Mouse (Mus musculus) adrenal gland, adult 18-20 months (tissue): Measurements from ENCODE around the gene Prkce. TPM values are rescaled to one million over a fixed set of nuclear protein-coding genes. Genes with fewer than 3 reads are reported as not detected.
A peak's percentile ranks its signal among the peaks of the same experiment; 100 is the strongest.

Experiments
- DNase-seq, 2 experiments: peaks; one replicate each; pipeline ENCODE4 v3.0.0; 2021 to 2022; ENCODE audit warnings: low spot score in 2 of 2
- total RNA-seq, 2 experiments: library from RNA; stranded (reverse); gene quantifications; 1 replicate in 1 of 2; 2 replicates in 1 of 2; pipeline ENCODE4 v1.2.3; 2021

The Prkce gene
- total RNA-seq, 2 experiments from 2014 or later: 17.5 to 22.9 TPM

GRCm38 (mm10) chr17:86505183-86505631, 337.6 kb downstream of the Prkce start, which contains the start of gene Gm10309:
Gene Gm10309 (minus strand): TSS chr17:86505232.
- DNase-seq: peak in 1 of 2 experiments; percentile 42

DNA sequence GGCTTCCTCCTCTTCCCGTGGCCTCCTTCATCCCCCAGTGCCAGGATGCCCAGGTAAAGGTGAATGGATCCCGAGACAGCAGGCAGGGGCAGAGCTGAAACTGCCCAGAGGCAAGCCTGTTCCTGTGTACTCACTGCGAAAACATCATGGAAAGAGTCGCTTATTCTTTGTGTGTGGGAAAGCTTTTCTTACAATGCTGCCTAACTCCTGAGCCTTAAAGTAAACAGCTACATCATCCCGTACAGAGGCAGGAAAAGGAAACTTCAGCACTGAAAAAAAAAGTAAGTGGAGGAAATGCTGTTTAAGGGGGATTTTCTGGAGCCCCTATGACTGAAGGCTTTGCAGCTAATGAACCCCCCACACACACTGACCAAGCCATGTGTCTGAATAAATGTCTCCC, 339.3 kb downstream of the Prkce start:
- DNase-seq: no peak

GRCm38 (mm10) chr17:86507342-86508211, 340.0 kb downstream of the Prkce start:
- peak in 1 of 2 experiments; percentile 30 for DNase-seq

- DNase-seq: no peak
These were observed 340.6 kb downstream of the Prkce start for GRCm38 (mm10) chr17:86508212-86508490.

DNA sequence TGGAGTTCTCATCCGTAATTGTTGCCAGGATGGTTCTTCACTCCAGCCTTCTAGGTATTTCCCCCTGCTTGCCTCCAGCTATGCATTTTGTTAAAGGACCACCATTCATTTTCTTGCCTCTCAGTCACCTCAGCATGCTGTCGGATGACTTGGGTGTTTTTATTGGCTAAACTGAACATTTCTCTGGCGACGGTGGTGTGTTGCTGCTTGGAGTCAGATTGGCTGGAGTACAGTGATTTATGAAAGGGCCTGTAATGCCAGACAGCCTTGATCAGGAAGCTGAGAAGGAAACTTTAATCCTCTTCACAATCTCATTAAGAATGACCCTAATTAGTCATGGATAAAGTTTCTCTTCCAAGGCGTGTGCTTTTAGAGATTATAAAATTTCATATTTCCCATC, 342.3 kb downstream of the Prkce start:
- no peak for DNase-seq

DNA sequence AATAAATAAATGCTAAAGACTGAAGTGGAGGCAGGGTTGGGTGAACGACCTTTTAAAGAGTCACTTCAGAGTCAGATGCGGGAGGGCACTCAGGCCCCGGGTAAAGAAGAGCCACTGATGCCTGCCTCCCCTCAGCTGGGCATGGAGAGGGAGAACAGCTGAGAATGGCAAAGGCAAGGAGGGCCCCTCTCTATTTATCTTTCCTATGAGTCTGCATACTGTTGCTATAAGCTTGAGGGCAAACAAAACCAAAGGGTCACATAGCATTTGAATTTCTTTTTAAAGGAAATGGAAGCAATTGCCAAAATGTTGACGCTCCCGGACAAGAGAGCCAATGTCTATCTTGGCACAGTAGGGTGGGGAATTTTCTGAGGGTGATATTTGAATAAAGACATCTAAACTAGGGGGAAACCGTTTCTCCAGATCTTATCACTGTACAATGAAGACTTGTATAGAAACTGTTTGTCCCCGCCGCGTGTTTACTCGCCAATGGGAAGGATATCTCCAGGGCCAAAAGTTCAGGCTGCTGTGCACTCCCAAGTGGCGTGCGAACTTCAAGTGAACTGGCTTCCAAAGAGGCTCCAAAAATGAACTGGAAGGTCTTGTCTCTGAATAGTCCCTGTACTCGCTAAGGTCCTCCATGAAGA, 347.5 kb downstream of the Prkce start:
- DNase-seq: no peak

DNA sequence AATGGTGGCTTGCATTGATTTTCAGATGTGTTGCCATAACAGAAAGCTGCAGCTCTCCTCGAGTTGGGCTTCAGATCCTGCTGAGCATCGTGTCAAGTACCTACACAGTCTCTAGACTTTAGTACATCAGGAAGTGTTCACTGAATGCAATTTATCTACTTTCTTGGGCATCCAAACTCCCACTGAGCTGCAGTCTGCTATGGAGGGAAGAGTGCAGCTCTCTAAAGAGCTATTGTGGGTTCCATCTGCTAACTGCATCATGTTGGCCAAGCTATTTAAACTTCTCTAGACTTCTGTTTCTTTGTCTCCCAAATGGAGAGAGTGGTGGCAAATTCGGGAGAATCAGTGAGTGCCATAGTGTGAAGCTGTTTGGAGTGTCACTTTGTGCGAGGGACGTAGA, 349.0 kb downstream of the Prkce start:
- DNase-seq: no peak

DNA sequence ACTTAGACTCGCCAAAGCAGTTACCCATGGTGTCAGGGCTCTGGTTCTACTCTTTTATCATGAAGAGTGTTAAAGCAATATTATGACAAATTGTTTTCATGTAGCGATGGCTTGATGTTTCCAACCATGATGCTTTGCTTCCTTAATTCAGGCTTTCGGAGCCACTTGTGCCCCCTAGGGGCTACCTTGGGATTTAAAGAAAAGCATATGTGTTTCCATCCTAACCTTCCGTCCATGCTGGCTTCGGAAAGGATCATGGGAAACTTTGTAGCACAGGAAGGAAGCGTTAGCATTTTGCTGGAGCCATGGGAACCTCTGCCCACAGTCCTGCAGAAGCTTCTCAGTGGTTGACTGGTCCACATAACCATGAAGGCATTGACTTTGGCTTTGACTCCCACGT, 351.0 kb downstream of the Prkce start:
- no peak for DNase-seq

DNA sequence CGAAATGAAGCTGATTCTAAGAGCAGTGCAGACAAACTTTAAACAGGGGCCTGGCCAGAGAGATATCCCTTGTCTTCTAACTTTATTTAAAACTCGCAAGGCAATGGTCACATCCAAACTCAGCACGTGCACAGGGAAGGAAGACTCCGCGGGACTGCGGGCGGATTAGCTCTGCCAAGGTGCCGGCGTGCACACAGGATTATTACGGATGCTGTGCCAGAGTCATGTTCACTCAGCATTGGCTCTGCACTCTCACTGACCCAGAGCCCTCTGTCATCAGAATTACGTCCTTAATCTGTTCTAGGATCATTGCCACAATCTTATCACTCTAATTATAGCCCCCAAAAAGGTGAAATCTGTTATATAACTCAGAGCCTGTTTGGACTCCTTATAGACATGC, 353.7 kb downstream of the Prkce start:
- DNase-seq: no peak

DNA sequence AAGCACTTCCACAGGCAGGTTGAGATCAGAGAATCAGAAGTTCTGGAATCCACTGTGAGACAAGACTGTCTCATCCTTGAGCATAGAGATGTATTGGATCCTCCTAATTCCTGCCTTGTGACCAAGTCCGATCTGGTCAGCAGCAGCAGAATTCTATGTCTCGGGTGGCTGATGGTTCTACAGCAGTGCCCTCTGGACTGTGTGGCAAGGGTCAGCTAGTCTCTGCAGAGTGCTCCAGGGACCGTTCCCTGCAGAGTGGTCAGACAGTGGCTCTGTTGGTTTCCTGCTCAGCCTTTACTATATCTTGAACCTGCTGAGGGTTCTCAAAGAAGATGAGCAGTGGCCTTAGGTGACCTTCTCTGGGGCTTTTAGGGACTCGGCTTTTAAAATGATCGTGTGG, 355.1 kb downstream of the Prkce start:
- no peak for DNase-seq

DNA sequence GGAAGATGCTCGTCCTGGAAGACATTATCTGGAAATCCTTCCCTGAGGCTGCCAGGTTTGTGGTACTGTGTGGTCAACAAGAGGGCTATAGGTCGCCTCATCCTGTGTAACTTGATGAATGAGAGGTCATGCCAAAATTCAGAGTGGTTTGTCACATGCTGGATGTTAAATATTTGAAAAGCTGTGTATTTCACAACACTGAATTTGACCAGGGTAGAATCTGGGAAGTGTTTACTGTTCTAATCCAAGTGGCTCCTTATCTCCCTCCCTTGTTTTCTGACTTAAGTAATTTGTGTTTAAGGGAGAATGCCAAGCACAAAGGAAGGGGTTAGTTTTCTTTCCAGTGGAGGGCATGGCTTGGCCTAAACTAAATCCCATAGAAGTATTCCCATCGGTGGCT, 355.8 kb downstream of the Prkce start:
- no peak for DNase-seq

GRCm38 (mm10) chr17:86523843-86524242, 356.3 kb downstream of the Prkce start:
- no peak for DNase-seq

DNA sequence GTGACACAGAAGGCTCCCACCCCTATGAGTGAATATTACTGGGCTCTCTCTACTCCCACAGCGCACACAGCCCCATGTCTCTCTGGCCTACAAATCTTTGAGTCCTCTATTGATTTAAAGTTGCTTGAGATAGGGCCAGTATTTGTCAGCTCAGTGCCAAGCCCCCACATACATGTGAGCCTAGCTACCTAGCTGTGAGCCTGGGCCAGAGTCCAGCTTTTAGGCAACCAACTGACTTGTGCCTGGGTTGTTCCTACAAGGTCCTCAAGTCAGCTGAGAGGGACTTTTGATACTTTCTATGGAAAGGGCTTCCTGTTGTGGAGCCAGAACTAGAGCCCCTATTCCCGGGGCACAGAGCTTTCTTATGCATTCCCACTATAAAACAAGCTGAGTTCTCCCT, 357.5 kb downstream of the Prkce start:
- DNase-seq: no peak

DNA sequence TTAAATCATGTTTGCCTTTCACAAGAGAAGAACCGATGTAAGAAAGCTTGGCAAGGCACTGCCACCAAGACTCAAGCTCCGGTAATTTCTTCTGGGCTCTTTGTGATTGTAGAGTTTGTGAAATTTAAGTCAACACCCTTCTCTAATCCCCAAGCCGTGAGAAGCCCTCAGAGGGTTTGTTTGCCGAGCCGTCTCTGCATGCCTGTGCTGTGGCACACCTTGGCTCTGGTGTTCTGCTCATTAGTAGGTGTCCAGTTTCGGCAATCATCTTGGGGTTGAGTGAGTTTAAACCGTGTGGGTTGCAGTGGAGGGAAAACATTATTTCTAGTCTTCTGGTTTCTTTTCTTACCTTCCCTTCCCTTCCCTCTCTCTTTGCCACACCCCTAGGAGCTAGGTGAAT, 358.4 kb downstream of the Prkce start:
- no peak for DNase-seq

GRCm38 (mm10) chr17:86527298-86527697, 359.7 kb downstream of the Prkce start:
- DNase-seq: no peak

DNA sequence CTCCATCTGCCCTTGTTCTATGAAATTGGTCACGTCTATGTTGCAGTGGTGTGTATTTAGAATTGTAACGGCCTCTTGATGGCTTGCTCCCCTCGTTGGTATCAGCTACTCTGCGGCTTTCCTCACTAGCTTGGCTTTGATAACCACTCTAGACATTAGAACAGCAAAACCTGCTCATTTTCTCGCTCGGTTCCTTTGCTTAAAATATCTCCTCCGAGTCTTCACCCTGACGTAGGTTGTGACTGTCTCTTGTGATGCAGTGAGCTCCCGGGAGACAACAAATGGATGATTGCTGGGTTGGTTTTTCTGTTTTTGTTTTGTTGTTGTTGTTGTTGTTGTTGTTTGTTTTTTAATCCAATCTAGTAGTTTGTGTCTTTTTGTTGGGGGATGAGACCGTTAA, 361.4 kb downstream of the Prkce start:
- no peak for DNase-seq

DNA sequence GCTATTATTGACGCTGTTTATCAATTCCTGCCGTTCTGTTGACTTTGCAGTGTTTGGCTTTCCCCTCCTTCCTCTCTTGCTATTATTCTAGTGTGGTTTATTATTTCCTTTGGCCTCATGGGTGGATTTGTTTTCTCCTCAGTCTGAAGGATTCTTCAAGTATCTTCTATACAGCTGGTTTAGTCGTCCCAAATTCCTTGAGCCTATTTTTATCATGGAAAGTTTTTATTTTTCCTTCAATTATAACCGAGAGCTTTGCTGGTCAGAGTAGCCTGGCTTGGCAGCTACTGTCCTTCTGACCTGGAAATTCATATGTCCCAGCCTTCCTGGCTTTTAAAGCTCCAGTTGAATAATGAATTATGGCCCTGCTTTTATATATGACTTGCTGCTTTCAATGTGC, 361.8 kb downstream of the Prkce start:
- no peak for DNase-seq

DNA sequence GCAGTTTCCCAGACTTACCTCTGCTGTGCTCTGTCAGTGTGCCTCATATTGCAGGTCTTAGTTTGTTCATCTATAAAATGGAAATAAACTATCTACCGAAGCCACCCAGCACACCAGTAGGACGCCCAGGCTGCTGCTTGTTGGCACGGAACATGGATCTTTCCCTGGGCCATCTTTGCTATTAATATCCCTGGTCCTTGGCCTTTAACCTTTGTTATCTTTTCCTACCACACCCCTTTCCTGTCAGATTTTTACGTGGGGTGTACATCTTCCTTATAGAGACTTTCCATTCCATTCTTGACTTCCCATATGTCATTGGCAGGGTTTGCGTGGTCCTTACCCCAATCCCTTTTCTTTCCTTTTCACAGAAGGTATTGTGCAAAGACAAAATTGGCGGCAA, 363.6 kb downstream of the Prkce start:
- no peak for DNase-seq

DNA sequence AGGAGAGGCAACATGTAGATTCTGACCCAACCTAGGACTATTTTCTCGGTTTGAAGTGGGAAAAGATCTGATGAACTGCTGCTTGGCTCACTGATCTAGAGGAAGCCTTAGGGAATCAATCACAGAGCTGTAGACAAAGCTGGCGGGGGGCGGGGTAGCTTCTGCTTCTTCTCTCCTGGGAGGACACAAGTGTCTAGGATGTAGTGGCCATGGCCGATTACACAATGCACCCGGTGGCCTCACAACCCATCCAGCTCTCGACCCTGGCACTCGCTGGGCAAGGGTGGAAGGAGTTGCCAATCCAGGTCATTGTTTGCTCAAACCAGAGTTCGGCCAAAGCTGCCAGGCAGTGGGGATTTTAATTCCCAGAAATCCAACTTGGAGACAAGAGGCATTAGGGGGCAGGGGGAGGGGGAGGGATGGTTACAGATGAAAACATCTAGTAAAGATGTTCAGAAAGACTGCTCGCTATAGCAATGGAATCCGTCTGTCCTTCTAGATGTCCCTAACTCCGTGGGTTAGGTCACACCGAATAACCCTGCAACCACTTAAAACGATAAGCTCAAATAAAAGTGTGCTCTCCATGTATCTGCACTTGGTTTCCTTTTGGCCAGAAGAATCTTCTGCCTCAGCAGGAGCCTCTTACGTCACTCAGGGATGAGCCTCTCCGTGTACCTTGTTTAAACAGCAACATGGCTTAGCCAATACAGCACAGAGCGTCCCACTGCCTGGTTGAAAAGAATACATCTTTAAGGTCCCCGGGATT, 365.4 kb downstream of the Prkce start:
- no peak for DNase-seq

DNA sequence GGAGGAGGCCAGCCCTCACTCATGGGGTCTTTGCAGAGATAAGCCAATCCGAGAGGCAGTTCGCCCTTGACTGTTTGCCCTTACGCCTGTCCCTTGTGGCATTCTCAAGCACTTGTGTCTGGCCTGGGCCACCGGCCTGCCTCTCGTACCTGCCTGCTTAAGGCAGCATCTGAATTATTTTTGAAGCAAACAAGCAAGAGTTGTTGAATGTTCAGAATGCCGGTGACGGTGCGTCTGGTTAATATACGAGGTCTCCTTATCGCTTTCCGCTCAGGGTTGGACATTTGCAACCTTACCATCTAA, 365.9 kb downstream of the Prkce start:
- DNase-seq: no peak

- DNase-seq: no peak
These were observed 367.5 kb downstream of the Prkce start for GRCm38 (mm10) chr17:86535096-86535495.
